Mouse (Mus musculus) neutrophil, adult 65 days (primary cell): ENCODE results near the gene Dtymk. TPM values are rescaled to one million over a fixed set of nuclear protein-coding genes. Genes with fewer than 3 reads are reported as not detected.

Experiments
- total RNA-seq: library from RNA; stranded (reverse); gene quantifications from 2 replicates; pipeline ENCODE4 v1.2.4, GENCODE M21; 2023

The Dtymk gene
- total RNA-seq: 28.1 and 38.4 TPM in 2 replicates

GRCm38 (mm10) chr1:93801741-93802238, at the start of gene Dtymk:
Dtymk (minus strand) TSS chr1:93801934.

DNA sequence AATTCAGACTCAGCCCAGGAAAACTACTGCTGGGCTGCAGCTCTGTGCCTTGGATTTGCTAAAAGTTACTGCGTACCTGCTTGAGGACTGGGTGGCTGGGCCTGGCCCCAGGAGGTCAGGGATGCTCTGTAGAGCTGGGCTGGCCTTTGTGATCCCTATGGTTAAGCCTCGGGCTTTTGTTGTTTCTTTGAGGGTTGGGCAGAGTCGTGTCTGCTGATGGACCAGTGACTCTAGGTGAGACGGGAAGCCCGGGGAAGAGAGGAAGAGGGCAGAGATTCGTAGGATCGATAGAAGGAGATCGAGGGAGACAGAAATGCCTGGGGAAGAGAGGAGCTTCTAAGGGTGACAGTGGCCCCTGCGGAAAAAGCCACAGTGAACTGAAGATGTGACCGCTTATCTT, 22.9 kb upstream of the Dtymk start, which contains the start of gene D2hgdh:
D2hgdh (plus strand) TSS at position 301 of the 400 bp plus-strand sequence.

GRCm38 (mm10) chr1:93803556-93804507, 2.1 kb upstream of the Dtymk start, which contains the start of gene Ing5:
Ing5 (plus strand) TSS chr1:93803965.

GRCm38 (mm10) chr1:93754573-93755290, 47.0 kb downstream of the Dtymk start, which contains the start of gene Thap4:
Thap4 (minus strand) TSS chr1:93754864.

DNA sequence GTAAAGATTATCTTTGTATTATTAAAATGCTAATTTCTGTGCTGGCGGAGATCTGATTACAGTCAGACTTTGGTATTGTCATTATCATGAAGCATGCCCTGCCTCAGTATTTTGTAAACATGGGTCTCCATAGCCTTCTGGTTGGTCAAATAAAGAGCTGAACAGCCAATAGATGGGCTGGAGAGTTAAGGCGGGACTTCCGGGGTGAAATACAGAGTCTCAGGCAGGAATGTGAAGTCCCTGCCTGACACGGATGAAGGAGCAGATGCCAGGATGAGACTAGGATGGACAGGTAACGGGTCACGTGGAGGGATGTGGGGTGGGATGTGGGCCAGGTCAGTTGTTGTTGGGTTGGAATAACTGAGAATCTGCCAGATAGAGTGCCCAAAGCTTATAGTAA, 50.4 kb downstream of the Dtymk start, which contains the start of gene Atg4b:
Atg4b (plus strand) TSS at position 211 of the 400 bp plus-strand sequence.

Other genes with a start within 250 kb of the Dtymk start
- 27.6 and 31.9 TPM in 2 replicates for gene Stk25, start 143.3 kb downstream of the Dtymk start, total RNA-seq
- not detected in 2 replicates for gene Bok, start 116.3 kb downstream of the Dtymk start, total RNA-seq
- gene Atg4b, start 50.4 kb downstream of the Dtymk start, total RNA-seq: 74.6 and 112 TPM in 2 replicates
- gene Thap4, start 47.1 kb downstream of the Dtymk start, total RNA-seq: 27.1 and 29.3 TPM in 2 replicates
- 33.9 and 43.8 TPM in 2 replicates for gene Ing5, start 2.0 kb upstream of the Dtymk start, total RNA-seq
- 15.4 and 23.4 TPM in 2 replicates for gene D2hgdh, start 23.0 kb upstream of the Dtymk start, total RNA-seq
- 0.25 and 0.44 TPM in 2 replicates for gene Gal3st2, start 59.4 kb upstream of the Dtymk start, total RNA-seq
- 0.47 TPM in 1 of 2 replicates, not detected in the other for gene Gal3st2b, start 116.4 kb upstream of the Dtymk start, total RNA-seq
- gene Gal3st2c, start 188.6 kb upstream of the Dtymk start, total RNA-seq: 0.09 and 0.11 TPM in 2 replicates
- not detected in 2 replicates for gene Neu4, start 218.5 kb upstream of the Dtymk start, total RNA-seq